Mouse (Mus musculus): ENCODE measurements at regions not wholly inside any gene's neighbourhood (a gene's known extent, or its start where the extent isn't known, plus 50 kb on each side); places are given as distances from the start of the nearest gene placed in this dataset.

- no peak for DNase-seq (ENCODE audit: low read depth, low spot score)
Observed at GRCm38 (mm10) chr14:103937700-103938099, 93.5 kb upstream of the Ednrb start.

GRCm38 (mm10) chr14:103933813-103934212 is 89.6 kb upstream of the Ednrb start:
- no peak for DNase-seq (ENCODE audit: low read depth, low spot score)

GRCm38 (mm10) chr14:103932170-103932569 is 88.0 kb upstream of the Ednrb start:
- no peak for DNase-seq (ENCODE audit: low read depth, low spot score)

GRCm38 (mm10) chr14:103929734-103930364 is 85.6 kb upstream of the Ednrb start:
- DNase-seq (ENCODE audit: low read depth, low spot score): no peak

GRCm38 (mm10) chr14:103929155-103929729 is 85.0 kb upstream of the Ednrb start:
- no peak for DNase-seq (ENCODE audit: low read depth, low spot score)

GRCm38 (mm10) chr14:103920169-103920568 is 76.0 kb upstream of the Ednrb start:
- no peak for DNase-seq (ENCODE audit: low read depth, low spot score)

- no peak for DNase-seq (ENCODE audit: low read depth, low spot score)
Observed at GRCm38 (mm10) chr14:103919380-103919779, 75.2 kb upstream of the Ednrb start.

GRCm38 (mm10) chr14:103913453-103913852 is 69.3 kb upstream of the Ednrb start:
- no peak for DNase-seq (ENCODE audit: low read depth, low spot score)

GRCm38 (mm10) chr14:103911707-103912106 is 67.5 kb upstream of the Ednrb start:
- DNase-seq (ENCODE audit: low read depth, low spot score): no peak

- DNase-seq (ENCODE audit: low read depth, low spot score): no peak
Observed at GRCm38 (mm10) chr14:103911280-103911679, 67.1 kb upstream of the Ednrb start.

GRCm38 (mm10) chr14:103906417-103907070 is 62.3 kb upstream of the Ednrb start:
- DNase-seq (ENCODE audit: low read depth, low spot score): no peak

- DNase-seq (ENCODE audit: low read depth, low spot score): no peak
Observed at GRCm38 (mm10) chr14:103900817-103901216, 56.6 kb upstream of the Ednrb start.

GRCm38 (mm10) chr14:103899111-103899814 is 55.1 kb upstream of the Ednrb start:
- peak; percentile 36 for DNase-seq (ENCODE audit: low read depth, low spot score)

- peak; percentile 5 for DNase-seq (ENCODE audit: low read depth, low spot score)
Observed at GRCm38 (mm10) chr14:103898689-103899088, 54.5 kb upstream of the Ednrb start.

- no peak for DNase-seq (ENCODE audit: low read depth, low spot score)
Observed at GRCm38 (mm10) chr14:103895261-103895660, 51.1 kb upstream of the Ednrb start.

Measured in brain, adult 2 months (tissue).